Mouse (Mus musculus): Measurements from ENCODE around the gene Lrrc46. TPM values are rescaled to one million over a fixed set of nuclear protein-coding genes. Genes with fewer than 3 reads are reported as not detected.

Gene Lrrc46
- total RNA-seq (2021) = 1 to 10 TPM; 1.1 to 1.2 TPM
- long read RNA-seq, experiment 1, partial matches to known transcripts = 0 of 1 reads
- long read RNA-seq, experiment 1, other reads (novel, unspliced or antisense) = 1 of 1 reads
- long read RNA-seq, experiment 2 = 0 reads

- peak; percentile 69 to 87 for DNase-seq (ENCODE audit: low spot score in 2 of 2)
- H3K4me3 ChIP-seq = peak within 1 kb of the TSS; percentile 98
- H3K27ac ChIP-seq = peak within 1 kb of the TSS; percentile 94
- no peak for TF ChIP-seq CTCF (conservative IDR thresholded peaks at IDR 0.05)
These were observed at the start of gene Lrrc46, which contains the start of gene Mrpl10 for GRCm38 (mm10) chr11:97041022-97041899. TSS of gene Lrrc46 (minus strand) at chr11:97041407. TSS of gene Mrpl10 (plus strand) at chr11:97041560.

- Histone ChIP-seq H3K4me3 (no peak overlapping the region), H3K27ac (no peak overlapping the region)
- no peak for TF ChIP-seq CTCF (conservative IDR thresholded peaks at IDR 0.05)
- no peak for DNase-seq (ENCODE audit: low spot score in 2 of 2)
These were observed 45.2 kb upstream of the Lrrc46 start for GRCm38 (mm10) chr11:97086365-97086764.

- DNase-seq (ENCODE audit: low spot score in 2 of 2) = no peak
- H3K27ac ChIP-seq = no peak overlapping the region
- TF ChIP-seq CTCF (conservative IDR thresholded peaks at IDR 0.05) = no peak
- H3K4me3 ChIP-seq = no peak overlapping the region
These were observed 43.8 kb upstream of the Lrrc46 start for GRCm38 (mm10) chr11:97084821-97085505.

GRCm38 (mm10) chr11:97083401-97084140 lies 42.4 kb upstream of the Lrrc46 start:
- no peak overlapping the region for H3K4me3 ChIP-seq
- DNase-seq (ENCODE audit: low spot score in 2 of 2) = peak; percentile 22 to 42
- peak overlapping the region; percentile 59 for H3K27ac ChIP-seq
- TF ChIP-seq CTCF (conservative IDR thresholded peaks at IDR 0.05) = no peak

- peak; percentile 63 to 65 for DNase-seq (ENCODE audit: low spot score in 2 of 2)
- peak; percentile 85 for TF ChIP-seq CTCF (conservative IDR thresholded peaks at IDR 0.05)
- no peak overlapping the region for H3K4me3 ChIP-seq
- H3K27ac ChIP-seq = 0 out of 2 replicates have a peak overlapping the region, but pooled peaks have one; percentile 59
These were observed 41.8 kb upstream of the Lrrc46 start for GRCm38 (mm10) chr11:97082977-97083376.

GRCm38 (mm10) chr11:97080291-97080690 lies 39.1 kb upstream of the Lrrc46 start:
- TF ChIP-seq CTCF (conservative IDR thresholded peaks at IDR 0.05) = no peak

GRCm38 (mm10) chr11:97078751-97079150 lies 37.5 kb upstream of the Lrrc46 start:
- no peak for TF ChIP-seq CTCF (conservative IDR thresholded peaks at IDR 0.05)
- no peak for DNase-seq (ENCODE audit: low spot score in 2 of 2)
- Histone ChIP-seq H3K4me3 (no peak overlapping the region), H3K27ac (no peak overlapping the region)

More at GRCm38 (mm10) chr11:97080291-97080690, 39.1 kb upstream of the Lrrc46 start:
- Histone ChIP-seq H3K4me3 (no peak overlapping the region), H3K27ac (no peak overlapping the region)
- no peak for DNase-seq (ENCODE audit: low spot score in 2 of 2)

- no peak for TF ChIP-seq CTCF (conservative IDR thresholded peaks at IDR 0.05)
- no peak overlapping the region for H3K4me3 ChIP-seq
- H3K27ac ChIP-seq = no peak overlapping the region
- DNase-seq (ENCODE audit: low spot score in 2 of 2) = no peak
These were observed 33.0 kb upstream of the Lrrc46 start for GRCm38 (mm10) chr11:97074235-97074634.

GRCm38 (mm10) chr11:97072533-97072932 lies 31.3 kb upstream of the Lrrc46 start:
- Histone ChIP-seq H3K27ac (no peak overlapping the region), H3K4me3 (no peak overlapping the region)
- TF ChIP-seq CTCF (conservative IDR thresholded peaks at IDR 0.05) = peak; percentile 82
- DNase-seq (ENCODE audit: low spot score in 2 of 2) = peak; percentile 55 to 75

GRCm38 (mm10) chr11:97071129-97071528 lies 29.9 kb upstream of the Lrrc46 start:
- Histone ChIP-seq H3K27ac (no peak overlapping the region), H3K4me3 (no peak overlapping the region)
- no peak for DNase-seq (ENCODE audit: low spot score in 2 of 2)
- TF ChIP-seq CTCF (conservative IDR thresholded peaks at IDR 0.05) = no peak

- Histone ChIP-seq H3K27ac (no peak overlapping the region), H3K4me3 (no peak overlapping the region)
- no peak for TF ChIP-seq CTCF (conservative IDR thresholded peaks at IDR 0.05)
- DNase-seq (ENCODE audit: low spot score in 2 of 2) = no peak
These were observed 28.6 kb upstream of the Lrrc46 start for GRCm38 (mm10) chr11:97069770-97070169.

GRCm38 (mm10) chr11:97069333-97069732 lies 28.1 kb upstream of the Lrrc46 start:
- Histone ChIP-seq H3K4me3 (no peak overlapping the region), H3K27ac (no peak overlapping the region)
- no peak for TF ChIP-seq CTCF (conservative IDR thresholded peaks at IDR 0.05)
- no peak for DNase-seq (ENCODE audit: low spot score in 2 of 2)
